Mouse (Mus musculus): Measurements from ENCODE around the gene Cx3cr1. TPM values are rescaled to one million over a fixed set of nuclear protein-coding genes. Genes with fewer than 3 reads are reported as not detected.

The Cx3cr1 gene
- polyA plus RNA-seq (2014; fragmentation: Nextera tagmentation; extraction: Ambion mirVana) = 7.6 and 10.2 TPM in 2 replicates

DNA sequence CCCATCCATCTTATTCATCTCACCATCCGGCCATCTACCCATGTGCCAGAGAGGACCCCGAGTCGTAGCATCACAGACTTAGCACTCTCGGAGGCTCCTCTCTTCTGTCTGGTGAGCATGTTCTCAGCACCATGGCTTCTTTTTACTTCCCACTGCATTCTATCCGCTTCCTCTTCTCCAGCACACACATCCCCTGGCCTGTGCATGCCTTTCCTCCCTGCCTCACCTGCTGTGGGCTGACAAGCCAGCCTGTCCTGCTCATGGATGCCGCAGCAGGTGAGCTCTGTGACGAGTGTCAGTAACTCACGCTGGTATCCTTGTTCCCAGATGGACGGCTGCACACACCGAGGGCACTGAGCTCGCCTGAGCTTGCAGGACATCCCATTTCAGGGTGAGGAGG is at the start of gene Cx3cr1:
Gene Cx3cr1, minus strand, starts transcription at position 101 of the 400 bp plus-strand sequence.
- no peak for ATAC-seq (replicated peaks; ENCODE audit: low FRiP score, low TSS enrichment, low read depth)
- Histone ChIP-seq H3K27ac (ENCODE audit: low read depth) (peak within 1 kb of the TSS; percentile 59; the same call in 1 of the 2 replicates), H3K9ac (ENCODE audit: low read length) (no peak within 1 kb of the TSS), H3K9me3 (ENCODE audit: control insufficient read depth, low read length) (no peaks in the 10 kb centered on the region), H3K4me3 (ENCODE audit: low read depth, low read length) (no peak within 1 kb of the TSS; the same call in 1 of the 2 replicates), H3K4me2 (ENCODE audit: low read length) (peak within 1 kb of the TSS; percentile 26), H3K36me3 (ENCODE audit: control insufficient read depth, insufficient read depth, low read length) (no peaks in the 10 kb centered on the region), H3K27me3 (replicated peaks; ENCODE audit: control insufficient read depth, insufficient read depth, low read length) (no peaks in the 10 kb centered on the region), H3K4me1 (replicated peaks; ENCODE audit: control insufficient read depth, insufficient read depth, low read length) (no peaks in the 10 kb centered on the region)
- WGBS = 85% methylated on average over 11 of the region's 11 CpGs
- DNase-seq (ENCODE audit: low spot score) = no peak

- H3K9me3 ChIP-seq (ENCODE audit: control insufficient read depth, low read length) = no peaks in the 10 kb centered on the region
- DNase-seq (ENCODE audit: low spot score) (no peak), ATAC-seq (replicated peaks; ENCODE audit: low FRiP score, low TSS enrichment, low read depth) (no peak)
- no peaks in the 10 kb centered on the region; the same call in 1 of the 2 replicates for H3K4me1 ChIP-seq (replicated peaks; ENCODE audit: control insufficient read depth, insufficient read depth, low read length)
- H3K4me2 ChIP-seq (ENCODE audit: low read length) = no peak overlapping the region
- no peaks in the 10 kb centered on the region for H3K27me3 ChIP-seq (replicated peaks; ENCODE audit: control insufficient read depth, insufficient read depth, low read length)
- no peak overlapping the region for H3K9ac ChIP-seq (ENCODE audit: low read length)
- H3K27ac ChIP-seq (ENCODE audit: low read depth) = no peak overlapping the region
- WGBS = 92% methylated on average over 4 of the region's 4 CpGs
- peaks cover 47% of the 10 kb centered on the region for H3K36me3 ChIP-seq (ENCODE audit: control insufficient read depth, insufficient read depth, low read length)
- no peak overlapping the region for H3K4me3 ChIP-seq (ENCODE audit: low read depth, low read length)
Measured at GRCm38 (mm10) chr9:120118212-120118611, 48.5 kb upstream of the Cx3cr1 start.

DNA sequence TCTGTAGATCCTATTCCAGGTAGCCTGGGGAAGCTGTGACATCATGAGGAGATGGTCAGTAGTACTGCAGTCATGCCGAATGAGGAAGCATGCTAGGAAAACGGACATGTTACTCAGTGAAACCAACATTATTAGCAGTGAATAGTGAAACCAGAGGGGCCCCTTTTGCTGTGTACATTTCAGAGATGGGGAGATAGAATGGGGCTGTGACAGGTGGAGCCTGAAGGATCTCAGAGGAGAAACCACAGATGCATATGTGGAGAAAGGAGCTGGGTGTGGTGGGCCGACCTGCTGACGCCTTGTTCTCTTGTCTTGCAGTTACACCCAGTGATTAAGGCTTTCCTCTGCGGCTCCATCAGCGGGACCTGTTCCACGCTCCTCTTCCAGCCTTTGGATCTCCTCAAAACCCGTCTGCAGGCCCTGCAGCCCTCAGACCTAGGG is 46.5 kb upstream of the Cx3cr1 start:
- Histone ChIP-seq H3K4me1 (replicated peaks; ENCODE audit: control insufficient read depth, insufficient read depth, low read length) (peaks cover 2% of the 10 kb centered on the region; the same call in 1 of the 2 replicates), H3K27ac (ENCODE audit: low read depth) (no peak overlapping the region), H3K36me3 (ENCODE audit: control insufficient read depth, insufficient read depth, low read length) (peaks cover 34% of the 10 kb centered on the region), H3K4me2 (ENCODE audit: low read length) (no peak overlapping the region), H3K27me3 (replicated peaks; ENCODE audit: control insufficient read depth, insufficient read depth, low read length) (no peaks in the 10 kb centered on the region), H3K9ac (ENCODE audit: low read length) (no peak overlapping the region), H3K4me3 (ENCODE audit: low read depth, low read length) (no peak overlapping the region), H3K9me3 (ENCODE audit: control insufficient read depth, low read length) (no peaks in the 10 kb centered on the region)
- 0 out of 2 replicates have a peak, but pooled peaks have one; percentile 38 for ATAC-seq (replicated peaks; ENCODE audit: low FRiP score, low TSS enrichment, low read depth)
- DNase-seq (ENCODE audit: low spot score) = no peak
- 86% methylated on average over 8 of the region's 8 CpGs for WGBS

- ATAC-seq (replicated peaks; ENCODE audit: low FRiP score, low TSS enrichment, low read depth) (no peak), DNase-seq (ENCODE audit: low spot score) (no peak)
- Histone ChIP-seq H3K4me1 (replicated peaks; ENCODE audit: control insufficient read depth, insufficient read depth, low read length) (peaks cover 6% of the 10 kb centered on the region; the same call in 1 of the 2 replicates), H3K27ac (ENCODE audit: low read depth) (no peak overlapping the region), H3K4me2 (ENCODE audit: low read length) (no peak overlapping the region), H3K27me3 (replicated peaks; ENCODE audit: control insufficient read depth, insufficient read depth, low read length) (no peaks in the 10 kb centered on the region), H3K9me3 (ENCODE audit: control insufficient read depth, low read length) (no peaks in the 10 kb centered on the region), H3K9ac (ENCODE audit: low read length) (no peak overlapping the region), H3K4me3 (ENCODE audit: low read depth, low read length) (no peak overlapping the region), H3K36me3 (ENCODE audit: control insufficient read depth, insufficient read depth, low read length) (peaks cover 28% of the 10 kb centered on the region)
- WGBS = 75% methylated on average over 5 of the region's 5 CpGs
Measured at GRCm38 (mm10) chr9:120115580-120115979, 45.9 kb upstream of the Cx3cr1 start.

GRCm38 (mm10) chr9:120114789-120115151 is 45.1 kb upstream of the Cx3cr1 start:
- Histone ChIP-seq H3K4me2 (ENCODE audit: low read length) (no peak overlapping the region), H3K4me1 (replicated peaks; ENCODE audit: control insufficient read depth, insufficient read depth, low read length) (peaks cover 6% of the 10 kb centered on the region; the same call in 1 of the 2 replicates), H3K4me3 (ENCODE audit: low read depth, low read length) (no peak overlapping the region), H3K27ac (ENCODE audit: low read depth) (no peak overlapping the region), H3K9ac (ENCODE audit: low read length) (no peak overlapping the region), H3K27me3 (replicated peaks; ENCODE audit: control insufficient read depth, insufficient read depth, low read length) (no peaks in the 10 kb centered on the region), H3K36me3 (ENCODE audit: control insufficient read depth, insufficient read depth, low read length) (peaks cover 22% of the 10 kb centered on the region), H3K9me3 (ENCODE audit: control insufficient read depth, low read length) (no peaks in the 10 kb centered on the region)
- ATAC-seq (replicated peaks; ENCODE audit: low FRiP score, low TSS enrichment, low read depth) (no peak), DNase-seq (ENCODE audit: low spot score) (no peak)
- 91% methylated on average over 2 of the region's 2 CpGs for WGBS

- H3K4me2 ChIP-seq (ENCODE audit: low read length) = no peak overlapping the region
Measured at GRCm38 (mm10) chr9:120114051-120114788, 44.5 kb upstream of the Cx3cr1 start.

GRCm38 (mm10) chr9:120113456-120113855 is 43.8 kb upstream of the Cx3cr1 start:
- ATAC-seq (replicated peaks; ENCODE audit: low FRiP score, low TSS enrichment, low read depth) (no peak), DNase-seq (ENCODE audit: low spot score) (no peak)
- Histone ChIP-seq H3K9me3 (ENCODE audit: control insufficient read depth, low read length) (no peaks in the 10 kb centered on the region), H3K9ac (ENCODE audit: low read length) (no peak overlapping the region), H3K27ac (ENCODE audit: low read depth) (no peak overlapping the region), H3K4me1 (replicated peaks; ENCODE audit: control insufficient read depth, insufficient read depth, low read length) (peaks cover 6% of the 10 kb centered on the region; the same call in 1 of the 2 replicates), H3K4me2 (ENCODE audit: low read length) (no peak overlapping the region), H3K27me3 (replicated peaks; ENCODE audit: control insufficient read depth, insufficient read depth, low read length) (no peaks in the 10 kb centered on the region), H3K36me3 (ENCODE audit: control insufficient read depth, insufficient read depth, low read length) (peaks cover 12% of the 10 kb centered on the region; the same call in 1 of the 2 replicates), H3K4me3 (ENCODE audit: low read depth, low read length) (no peak overlapping the region)
- 93% methylated on average over 6 of the region's 7 CpGs for WGBS

More at GRCm38 (mm10) chr9:120114051-120114788, 44.5 kb upstream of the Cx3cr1 start:
- peaks cover 17% of the 10 kb centered on the region for H3K36me3 ChIP-seq (ENCODE audit: control insufficient read depth, insufficient read depth, low read length)
- WGBS = 89% methylated on average over 17 of the region's 17 CpGs
- no peak overlapping the region for H3K27ac ChIP-seq (ENCODE audit: low read depth)
- ATAC-seq (replicated peaks; ENCODE audit: low FRiP score, low TSS enrichment, low read depth) (no peak), DNase-seq (ENCODE audit: low spot score) (no peak)
- H3K4me1 ChIP-seq (replicated peaks; ENCODE audit: control insufficient read depth, insufficient read depth, low read length) = peaks cover 6% of the 10 kb centered on the region; the same call in 1 of the 2 replicates
- H3K9ac ChIP-seq (ENCODE audit: low read length) = no peak overlapping the region
- H3K4me3 ChIP-seq (ENCODE audit: low read depth, low read length) = no peak overlapping the region
- no peaks in the 10 kb centered on the region for H3K9me3 ChIP-seq (ENCODE audit: control insufficient read depth, low read length)
- no peaks in the 10 kb centered on the region for H3K27me3 ChIP-seq (replicated peaks; ENCODE audit: control insufficient read depth, insufficient read depth, low read length)

- Histone ChIP-seq H3K27me3 (replicated peaks; ENCODE audit: control insufficient read depth, insufficient read depth, low read length) (no peaks in the 10 kb centered on the region), H3K9me3 (ENCODE audit: control insufficient read depth, low read length) (no peaks in the 10 kb centered on the region), H3K4me3 (ENCODE audit: low read depth, low read length) (no peak overlapping the region), H3K9ac (ENCODE audit: low read length) (no peak overlapping the region), H3K4me2 (ENCODE audit: low read length) (no peak overlapping the region), H3K4me1 (replicated peaks; ENCODE audit: control insufficient read depth, insufficient read depth, low read length) (peaks cover 6% of the 10 kb centered on the region; the same call in 1 of the 2 replicates), H3K36me3 (ENCODE audit: control insufficient read depth, insufficient read depth, low read length) (0 out of 2 replicates have a peak, but pooled peaks cover 2% of the 10 kb centered on the region), H3K27ac (ENCODE audit: low read depth) (no peak overlapping the region)
- DNase-seq (ENCODE audit: low spot score) = no peak
- WGBS = 91% methylated on average over 6 of the region's 6 CpGs
- no peak for ATAC-seq (replicated peaks; ENCODE audit: low FRiP score, low TSS enrichment, low read depth)
Measured at GRCm38 (mm10) chr9:120112472-120112871, 42.8 kb upstream of the Cx3cr1 start.

All from intestine, embryonic 14.5 days (tissue).